Mouse (Mus musculus): Measurements from ENCODE around the gene Boll.

GRCm38 (mm10) chr1:55411079-55411478, 47.8 kb upstream of the Boll start:
- TF ChIP-seq GATA1 (IDR thresholded peaks at IDR 0.05; ENCODE audit: borderline replicate concordance, low read length) (no peak), FLI1 (IDR thresholded peaks at IDR 0.05; ENCODE audit: low read length) (no peak)
